Mouse (Mus musculus): ENCODE measurements around the gene Meis1.

Meis1 gene

GRCm38 (mm10) chr11:18876886-18877625 is 141.7 kb downstream of the Meis1 start:
- peak; percentile 67 for DNase-seq (ENCODE audit: low read depth)

- DNase-seq (ENCODE audit: low read depth), result peak; percentile 68
These were observed 142.6 kb downstream of the Meis1 start for GRCm38 (mm10) chr11:18875911-18876885.

- peak; percentile 29 for DNase-seq (ENCODE audit: low read depth)
These were observed 143.5 kb downstream of the Meis1 start for GRCm38 (mm10) chr11:18875001-18875902.

GRCm38 (mm10) chr11:18874278-18875000 is 144.3 kb downstream of the Meis1 start:
- DNase-seq (ENCODE audit: low read depth), result peak; percentile 63

- DNase-seq (ENCODE audit: low read depth), result no peak
These were observed 145.1 kb downstream of the Meis1 start for GRCm38 (mm10) chr11:18873451-18874277.

GRCm38 (mm10) chr11:18872793-18873192 is 146.0 kb downstream of the Meis1 start:
- DNase-seq (ENCODE audit: low read depth), result no peak

- DNase-seq (ENCODE audit: low read depth), result no peak
These were observed 146.6 kb downstream of the Meis1 start for GRCm38 (mm10) chr11:18872118-18872751.

- peak; percentile 62 for DNase-seq (ENCODE audit: low read depth)
These were observed 147.4 kb downstream of the Meis1 start for GRCm38 (mm10) chr11:18871170-18872081.

- DNase-seq (ENCODE audit: low read depth), result no peak
These were observed 148.5 kb downstream of the Meis1 start for GRCm38 (mm10) chr11:18870121-18870931.

- DNase-seq (ENCODE audit: low read depth), result no peak
These were observed 149.3 kb downstream of the Meis1 start for GRCm38 (mm10) chr11:18869429-18869969.

- no peak for DNase-seq (ENCODE audit: low read depth)
These were observed 151.1 kb downstream of the Meis1 start for GRCm38 (mm10) chr11:18867665-18868064.

- no peak for DNase-seq (ENCODE audit: low read depth)
These were observed 152.5 kb downstream of the Meis1 start for GRCm38 (mm10) chr11:18866198-18866836.

- DNase-seq (ENCODE audit: low read depth), result no peak
These were observed 168.0 kb downstream of the Meis1 start for GRCm38 (mm10) chr11:18850772-18851171.

- no peak for DNase-seq (ENCODE audit: low read depth)
These were observed 171.1 kb downstream of the Meis1 start for GRCm38 (mm10) chr11:18847650-18848049.

GRCm38 (mm10) chr11:18846472-18846871 is 172.3 kb downstream of the Meis1 start:
- no peak for DNase-seq (ENCODE audit: low read depth)

GRCm38 (mm10) chr11:18845900-18846299 is 172.9 kb downstream of the Meis1 start:
- no peak for DNase-seq (ENCODE audit: low read depth)

GRCm38 (mm10) chr11:18845466-18845865 is 173.3 kb downstream of the Meis1 start:
- peak; percentile 94 for DNase-seq (ENCODE audit: low read depth)

All from NIH3T3 (cell line).